ENCODE assay signal across 22 mouse cellular contexts in the genomic region with DNA sequence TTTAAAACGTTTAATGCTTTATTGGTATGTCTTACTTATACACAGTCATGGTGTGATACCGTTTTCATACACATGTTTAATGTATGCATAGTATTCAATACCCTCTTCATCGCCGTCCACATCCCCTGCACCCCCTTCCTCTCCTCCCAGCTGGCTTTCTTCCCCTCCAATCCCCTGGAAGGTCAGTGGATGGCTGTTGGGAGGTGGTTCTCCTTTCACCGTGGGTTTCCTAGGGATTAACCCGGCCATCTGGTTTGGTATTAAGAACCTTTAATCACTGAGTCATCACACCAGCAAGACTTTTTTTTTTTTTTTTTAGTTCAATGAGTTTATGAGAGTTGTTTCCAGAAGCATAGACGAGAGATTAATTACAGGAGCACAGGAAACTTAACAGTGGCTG. TPM values are rescaled to one million over a fixed set of nuclear protein-coding genes. Genes with fewer than 3 reads are reported as not detected.
A peak's percentile ranks its signal among the peaks of the same experiment; 100 is the strongest.
DNase-seq lines count a peak whose midpoint lies in the region; ATAC-seq and TF ChIP-seq lines count a peak whose summit lies in the region.
"Had no signal": no experiment of that assay in that cellular context is flagged by ENCODE, and none has a peak within 500 bp of the region (broad histone marks: within the 10 kb centered on the region; RNA-seq: fewer than 3 reads in every experiment).

No protein-coding gene starts in this region.

- H3K36me3 ChIP-seq in MEL (ENCODE audit: control insufficient read depth in 1 of 2, insufficient read depth in 2 of 2, low read length in 2 of 2) (peaks cover 0 to 48% of the 10 kb centered on the region in 2 experiments; a peak in 2 of 4 replicates), myocyte (ENCODE audit: control insufficient read depth, insufficient read depth) (no peaks in the 10 kb centered on the region)
- H3K36me3 ChIP-seq: embryonic facial prominence, embryonic 10.5 days; limb, embryonic 15.5 days; liver, embryonic 15.5 days; neural tube, embryonic 15.5 days had no signal

- peak overlapping the region; percentile 86 for H3K4me2 ChIP-seq in myocyte (ENCODE audit: low read depth)
- H3K4me2 ChIP-seq: limb, embryonic 15.5 days had no signal

- no peak overlapping the region for H3K9ac ChIP-seq in MEL (ENCODE audit: control insufficient read depth, low read depth, low read length, poor library complexity, severe bottlenecking)
- H3K9ac ChIP-seq: forebrain, embryonic 13.5 days; limb, embryonic 15.5 days; liver, embryonic 15.5 days; neural tube, embryonic 15.5 days had no signal

- no peak for ATAC-seq in megakaryocyte progenitor cell, adult 5-6 weeks (replicated peaks; ENCODE audit: poor library complexity)
- no peak for ATAC-seq in granulocyte monocyte progenitor cell, adult 5-6 weeks (replicated peaks; ENCODE audit: poor library complexity, severe bottlenecking)
- ATAC-seq: CD4-positive, CD25-positive, alpha-beta regulatory T cell, adult 4 months; forebrain, embryonic 13.5 days had no signal

- H3K27me3 ChIP-seq in MEL (ENCODE audit: control insufficient read depth in 1 of 2, insufficient read depth in 2 of 2, low read length in 2 of 2): no peaks in the 10 kb centered on the region
- H3K27me3 ChIP-seq in myocyte (ENCODE audit: control insufficient read depth, insufficient read depth, insufficient read length): no peaks in the 10 kb centered on the region
- H3K27me3 ChIP-seq: limb, embryonic 15.5 days had no signal

- TF ChIP-seq RAD21 in MEL (IDR thresholded peaks at IDR 0.05; ENCODE audit: low read depth, low read length): no peak

- peak; percentile 19 to 21 for DNase-seq in cerebellum, postnatal 14 days
- no peak for DNase-seq in cerebellum, adult 11 months
- no peak for DNase-seq in MEL (ENCODE audit: low read depth, low spot score)
- DNase-seq in kidney, adult 9 months: peak; percentile 84
- no peak for DNase-seq in gastrocnemius, postnatal 25 days
- DNase-seq: adrenal gland, postnatal 36 days; layer of hippocampus, postnatal 36 days; lung, postnatal 10 days; midbrain, embryonic 14.5 days; right cerebral cortex, postnatal 4 days; thymus, postnatal 25 days had no signal

- no peak for TF ChIP-seq CTCF in MEL (IDR thresholded peaks at IDR 0.05 in 2 of 3, conservative IDR thresholded peaks at IDR 0.05 in 1 of 3; ENCODE audit: control insufficient read depth in 1 of 3, insufficient read depth in 1 of 3, low read depth in 2 of 3, low read length in 3 of 3, poor library complexity in 1 of 3, severe bottlenecking in 1 of 3)

- H3K9me3 ChIP-seq in MEL (replicated peaks; ENCODE audit: insufficient read depth, low read length): no peaks in the 10 kb centered on the region
- H3K9me3 ChIP-seq: embryonic facial prominence, embryonic 10.5 days; forebrain, embryonic 13.5 days; limb, embryonic 15.5 days; liver, embryonic 15.5 days; megakaryocyte, embryonic 14.5 days; neural tube, embryonic 15.5 days had no signal

- H3K4me3 ChIP-seq in MEL (ENCODE audit: control insufficient read depth in 1 of 2, insufficient read depth in 1 of 2, low read depth in 2 of 2, low read length in 2 of 2): no peak overlapping the region
- H3K4me3 ChIP-seq in myocyte: no peak overlapping the region
- H3K4me3 ChIP-seq: embryonic facial prominence, embryonic 10.5 days; forebrain, embryonic 13.5 days; layer of hippocampus, adult 2 months; limb, embryonic 15.5 days; liver, embryonic 15.5 days; neural tube, embryonic 15.5 days had no signal

- H3K27ac ChIP-seq in MEL (ENCODE audit: control insufficient read depth, low read depth, low read length): no peak overlapping the region
- H3K27ac ChIP-seq: embryonic facial prominence, embryonic 10.5 days; forebrain, embryonic 13.5 days; limb, embryonic 15.5 days; liver, embryonic 15.5 days; neural tube, embryonic 15.5 days had no signal

- TF ChIP-seq EP300 in MEL (IDR thresholded peaks at IDR 0.05; ENCODE audit: low read depth in 1 of 2, low read length in 2 of 2): no peak

- no peak overlapping the region for H3ac ChIP-seq in myocyte (ENCODE audit: control insufficient read depth, insufficient read length)

- H3K79me2 ChIP-seq in MEL (ENCODE audit: control insufficient read depth, insufficient read depth, low read length, poor library complexity) (peaks cover 26% of the 10 kb centered on the region), myocyte (ENCODE audit: control insufficient read depth, insufficient read depth) (peaks cover 22% of the 10 kb centered on the region)

- peaks cover 26 to 53% of the 10 kb centered on the region in 2 experiments for H3K4me1 ChIP-seq in MEL (ENCODE audit: control insufficient read depth in 1 of 2, insufficient read depth in 2 of 2, low read length in 2 of 2)

- TF ChIP-seq POLR2A in MEL (IDR thresholded peaks at IDR 0.05; ENCODE audit: control insufficient read depth in 1 of 2, insufficient read depth in 1 of 2, low read depth in 1 of 2, low read length in 2 of 2, poor library complexity in 1 of 2) (no peak), myocyte (IDR thresholded peaks at IDR 0.05; ENCODE audit: insufficient read length, low read depth) (no peak)

TF ChIP-seq in MEL, 35 proteins besides CTCF, POLR2A, EP300 and RAD21:
- TF ChIP-seq BHLHE40 (IDR thresholded peaks at IDR 0.05; ENCODE audit: borderline replicate concordance, low read depth, low read length) (no peak), ZNF384 (IDR thresholded peaks at IDR 0.05; ENCODE audit: low read depth, low read length) (0 out of 2 replicates have a peak, but pooled peaks have one; percentile 6), USF1 (IDR thresholded peaks at IDR 0.05; ENCODE audit: low read depth, low read length) (no peak), TCF12 (IDR thresholded peaks at IDR 0.05; ENCODE audit: low read depth, low read length) (no peak), POLR2AphosphoS5 (IDR thresholded peaks at IDR 0.05; ENCODE audit: borderline replicate concordance, low read depth, low read length) (no peak), ETS1 (IDR thresholded peaks at IDR 0.05; ENCODE audit: low read depth, low read length) (no peak), MAX (IDR thresholded peaks at IDR 0.05; ENCODE audit: low read length) (no peak), E2F4 (IDR thresholded peaks at IDR 0.05; ENCODE audit: borderline replicate concordance, low read depth, low read length) (no peak)
TF ChIP-seq in MEL: peak in this region for 1.

TF ChIP-seq in myocyte, 11 proteins besides CTCF, POLR2A, EP300 and RAD21:
- TF ChIP-seq CEBPB (IDR thresholded peaks at IDR 0.05; ENCODE audit: insufficient read depth, poor library complexity, severe bottlenecking): no peak
- TF ChIP-seq MYOD1 (IDR thresholded peaks at IDR 0.05; ENCODE audit: control insufficient read depth in 1 of 3, insufficient read length in 2 of 3, low read depth in 2 of 3): no peak
- TF ChIP-seq USF1 (IDR thresholded peaks at IDR 0.05; ENCODE audit: low read depth): no peak
- no peak for TF ChIP-seq SRF (IDR thresholded peaks at IDR 0.05; ENCODE audit: control insufficient read depth, insufficient read length, low read depth)
- no peak for TF ChIP-seq MYOG (IDR thresholded peaks at IDR 0.05; ENCODE audit: control insufficient read depth in 1 of 3, insufficient read depth in 1 of 3, insufficient read length in 2 of 3, low read depth in 2 of 3)
- TF ChIP-seq MAX (IDR thresholded peaks at IDR 0.05; ENCODE audit: low read depth): no peak
- TF ChIP-seq TCF12 (IDR thresholded peaks at IDR 0.05; ENCODE audit: insufficient read depth, poor library complexity, severe bottlenecking): no peak

RNA-seq across cellular contexts. Expression of gene Rasa2, which starts 1.3 kb away (rescaled TPM):
- 9.5 and 11.3 TPM in 2 replicates for total RNA-seq in MEL (2012; rRNA removed)
- 10 to 100 TPM in 1 of 2 experiments, not detected in 1; 11.3 TPM for polyA plus RNA-seq in MEL (2012; ENCODE audit: insufficient read depth in 1 of 2, insufficient read length in 2 of 2, low read depth in 1 of 2, low replicate concordance in 2 of 2, missing spikeins in 1 of 2)
- polyA plus RNA-seq in myocyte (2012; fragmentation: generic; extraction: Trizol): 1.2 TPM
- total RNA-seq in gastrocnemius, postnatal 25 days (2021): 1 to 10 TPM; 2.2 to 3.7 TPM
- 27.4 and 31.1 TPM in 2 replicates for total RNA-seq in megakaryocyte progenitor cell, adult 5-6 weeks (2015)
- 20.8 and 23.5 TPM in 2 replicates for total RNA-seq in megakaryocyte progenitor cell, adult 5-6 weeks (2017)
- total RNA-seq in granulocyte monocyte progenitor cell, adult 5-6 weeks (2014; fragmentation: Nextera tagmentation): 16.3 and 18.3 TPM in 2 replicates
- total RNA-seq in granulocyte monocyte progenitor cell, adult 5-6 weeks (2017): 21.9 and 25.5 TPM in 2 replicates

Comparison
In these comparisons a context has a peak if more than half of its experiments do, and no peak if none do; other contexts are left out.
1. DNase-seq: peak in cerebellum, postnatal 14 days (2 of 2) and kidney, adult 9 months (single experiment); none in cerebellum, adult 11 months (single experiment), MEL (single experiment) and gastrocnemius, postnatal 25 days (single experiment).